Mouse (Mus musculus): Measurements from ENCODE around the gene Gm49320. TPM values are rescaled to one million over a fixed set of nuclear protein-coding genes. Genes with fewer than 3 reads are reported as not detected.

Gene Gm49320
- polyA plus RNA-seq (2015; fragmentation: Nextera tagmentation; extraction: Ambion mirVana), result 0.64 and 0.70 TPM in 2 replicates

- Histone ChIP-seq H3K4me1 (ENCODE audit: control insufficient read depth, insufficient read depth, low read length) (peaks cover 29% of the 10 kb centered on the region), H3K4me3 (ENCODE audit: low read length) (peak within 1 kb of the TSS; percentile 86), H3K36me3 (ENCODE audit: control insufficient read depth, insufficient read depth, low read length) (peaks cover 4% of the 10 kb centered on the region; the same call in 1 of the 2 replicates), H3K27me3 (replicated peaks; ENCODE audit: control insufficient read depth, insufficient read depth, low read length) (no peaks in the 10 kb centered on the region), H3K4me2 (ENCODE audit: low read depth, low read length) (peak within 1 kb of the TSS; percentile 84), H3K9me3 (ENCODE audit: control insufficient read depth, low read length) (no peaks in the 10 kb centered on the region), H3K9ac (ENCODE audit: low read depth, low read length) (peak within 1 kb of the TSS; percentile 84), H3K27ac (ENCODE audit: low read length) (peak within 1 kb of the TSS; percentile 99)
- peak; percentile 93 for ATAC-seq
- under 1% methylated on average over 71 of the region's 71 CpGs for WGBS
Measured at GRCm38 (mm10) chr8:4238434-4239192, at the start of gene Gm49320, which contains the start of gene Map2k7. TSS of gene Gm49320 (plus strand) at chr8:4238865. TSS of gene Map2k7 (plus strand) at chr8:4238740.

GRCm38 (mm10) chr8:4189031-4189722 lies 49.5 kb upstream of the Gm49320 start:
- WGBS, result 23% methylated on average over 3 of the region's 3 CpGs
- H3K27me3 ChIP-seq (replicated peaks; ENCODE audit: control insufficient read depth, insufficient read depth, low read length), result no peaks in the 10 kb centered on the region

GRCm38 (mm10) chr8:4192305-4192704 lies 46.4 kb upstream of the Gm49320 start:
- H3K4me2 ChIP-seq (ENCODE audit: low read depth, low read length), result no peak overlapping the region
- WGBS, result 51% methylated on average over 5 of the region's 5 CpGs
- H3K27me3 ChIP-seq (replicated peaks; ENCODE audit: control insufficient read depth, insufficient read depth, low read length), result no peaks in the 10 kb centered on the region
- 0 out of 2 replicates have a peak, but pooled peaks cover 2% of the 10 kb centered on the region for H3K4me1 ChIP-seq (ENCODE audit: control insufficient read depth, insufficient read depth, low read length)
- H3K36me3 ChIP-seq (ENCODE audit: control insufficient read depth, insufficient read depth, low read length), result 0 out of 2 replicates have a peak, but pooled peaks cover 2% of the 10 kb centered on the region
- no peaks in the 10 kb centered on the region for H3K9me3 ChIP-seq (ENCODE audit: control insufficient read depth, low read length)
- H3K4me3 ChIP-seq (ENCODE audit: low read length), result no peak overlapping the region
- H3K27ac ChIP-seq (ENCODE audit: low read length), result no peak overlapping the region
- no peak overlapping the region for H3K9ac ChIP-seq (ENCODE audit: low read depth, low read length)
- ATAC-seq, result peak; percentile 37

More at GRCm38 (mm10) chr8:4189031-4189722, 49.5 kb upstream of the Gm49320 start:
- no peaks in the 10 kb centered on the region for H3K9me3 ChIP-seq (ENCODE audit: control insufficient read depth, low read length)
- no peak overlapping the region for H3K4me3 ChIP-seq (ENCODE audit: low read length)
- 0 out of 2 replicates have a peak, but pooled peaks cover 2% of the 10 kb centered on the region for H3K4me1 ChIP-seq (ENCODE audit: control insufficient read depth, insufficient read depth, low read length)
- 0 out of 2 replicates have a peak, but pooled peaks cover 2% of the 10 kb centered on the region for H3K36me3 ChIP-seq (ENCODE audit: control insufficient read depth, insufficient read depth, low read length)
- no peak overlapping the region for H3K9ac ChIP-seq (ENCODE audit: low read depth, low read length)
- H3K27ac ChIP-seq (ENCODE audit: low read length), result no peak overlapping the region
- H3K4me2 ChIP-seq (ENCODE audit: low read depth, low read length), result no peak overlapping the region
- ATAC-seq, result 0 out of 2 replicates have a peak, but pooled peaks have one; percentile 30

- H3K4me2 ChIP-seq (ENCODE audit: low read depth, low read length), result peak overlapping the region; percentile 32; the same call in 1 of the 2 replicates
- ATAC-seq, result peak; percentile 84
- H3K9ac ChIP-seq (ENCODE audit: low read depth, low read length), result peak overlapping the region; percentile 27; the same call in 1 of the 2 replicates
- no peaks in the 10 kb centered on the region for H3K9me3 ChIP-seq (ENCODE audit: control insufficient read depth, low read length)
- 0 out of 2 replicates have a peak, but pooled peaks cover 2% of the 10 kb centered on the region for H3K36me3 ChIP-seq (ENCODE audit: control insufficient read depth, insufficient read depth, low read length)
- 0 out of 2 replicates have a peak, but pooled peaks cover 2% of the 10 kb centered on the region for H3K4me1 ChIP-seq (ENCODE audit: control insufficient read depth, insufficient read depth, low read length)
- H3K27ac ChIP-seq (ENCODE audit: low read length), result no peak overlapping the region
- WGBS, result 13% methylated on average over 18 of the region's 18 CpGs
- H3K4me3 ChIP-seq (ENCODE audit: low read length), result no peak overlapping the region
- H3K27me3 ChIP-seq (replicated peaks; ENCODE audit: control insufficient read depth, insufficient read depth, low read length), result no peaks in the 10 kb centered on the region
Measured at GRCm38 (mm10) chr8:4192807-4193587, 45.7 kb upstream of the Gm49320 start.

GRCm38 (mm10) chr8:4193588-4193894 lies 45.1 kb upstream of the Gm49320 start:
- Histone ChIP-seq H3K9me3 (ENCODE audit: control insufficient read depth, low read length) (no peaks in the 10 kb centered on the region), H3K4me1 (ENCODE audit: control insufficient read depth, insufficient read depth, low read length) (0 out of 2 replicates have a peak, but pooled peaks cover 2% of the 10 kb centered on the region), H3K27ac (ENCODE audit: low read length) (no peak overlapping the region), H3K4me2 (ENCODE audit: low read depth, low read length) (peak overlapping the region; percentile 32; the same call in 1 of the 2 replicates), H3K36me3 (ENCODE audit: control insufficient read depth, insufficient read depth, low read length) (no peaks in the 10 kb centered on the region), H3K9ac (ENCODE audit: low read depth, low read length) (peak overlapping the region; percentile 27; the same call in 1 of the 2 replicates), H3K27me3 (replicated peaks; ENCODE audit: control insufficient read depth, insufficient read depth, low read length) (no peaks in the 10 kb centered on the region), H3K4me3 (ENCODE audit: low read length) (no peak overlapping the region)
- no peak; the same call in 1 of the 2 replicates for ATAC-seq
- 46% methylated on average over 7 of the region's 7 CpGs for WGBS

- WGBS, result 53% methylated on average over 2 of the region's 2 CpGs
- Histone ChIP-seq H3K4me2 (ENCODE audit: low read depth, low read length) (no peak overlapping the region), H3K4me1 (ENCODE audit: control insufficient read depth, insufficient read depth, low read length) (peaks cover 9% of the 10 kb centered on the region), H3K36me3 (ENCODE audit: control insufficient read depth, insufficient read depth, low read length) (no peaks in the 10 kb centered on the region), H3K9me3 (ENCODE audit: control insufficient read depth, low read length) (no peaks in the 10 kb centered on the region), H3K27me3 (replicated peaks; ENCODE audit: control insufficient read depth, insufficient read depth, low read length) (peaks cover 7% of the 10 kb centered on the region), H3K9ac (ENCODE audit: low read depth, low read length) (no peak overlapping the region), H3K27ac (ENCODE audit: low read length) (no peak overlapping the region), H3K4me3 (ENCODE audit: low read length) (no peak overlapping the region)
- no peak for ATAC-seq
Measured at GRCm38 (mm10) chr8:4201321-4201720, 37.3 kb upstream of the Gm49320 start.

- Histone ChIP-seq H3K4me3 (ENCODE audit: low read length) (peak overlapping the region; percentile 23), H3K27ac (ENCODE audit: low read length) (no peak overlapping the region), H3K9me3 (ENCODE audit: control insufficient read depth, low read length) (peaks cover 3% of the 10 kb centered on the region; the same call in 1 of the 2 replicates), H3K27me3 (replicated peaks; ENCODE audit: control insufficient read depth, insufficient read depth, low read length) (peaks cover 7% of the 10 kb centered on the region), H3K4me1 (ENCODE audit: control insufficient read depth, insufficient read depth, low read length) (peaks cover 24% of the 10 kb centered on the region), H3K36me3 (ENCODE audit: control insufficient read depth, insufficient read depth, low read length) (no peaks in the 10 kb centered on the region), H3K9ac (ENCODE audit: low read depth, low read length) (peak overlapping the region; percentile 58), H3K4me2 (ENCODE audit: low read depth, low read length) (peak overlapping the region; percentile 45)
- WGBS, result 38% methylated on average over 38 of the region's 38 CpGs
- peak; percentile 48 for ATAC-seq
Measured at GRCm38 (mm10) chr8:4205246-4206123, 33.2 kb upstream of the Gm49320 start.

Measured in intestine, embryonic 16.5 days (tissue).